Mouse (Mus musculus) hindlimb bud, embryonic 11.5 days (tissue): ENCODE measurements around the gene Fmn2.

Source experiments
- DNase-seq: peaks from one replicate; pipeline ENCODE4 v3.0.0-alpha.2; 2012; ENCODE audit warnings: low read depth, low spot score; ENCODE audit errors: extremely low spot score

Gene Fmn2

DNA sequence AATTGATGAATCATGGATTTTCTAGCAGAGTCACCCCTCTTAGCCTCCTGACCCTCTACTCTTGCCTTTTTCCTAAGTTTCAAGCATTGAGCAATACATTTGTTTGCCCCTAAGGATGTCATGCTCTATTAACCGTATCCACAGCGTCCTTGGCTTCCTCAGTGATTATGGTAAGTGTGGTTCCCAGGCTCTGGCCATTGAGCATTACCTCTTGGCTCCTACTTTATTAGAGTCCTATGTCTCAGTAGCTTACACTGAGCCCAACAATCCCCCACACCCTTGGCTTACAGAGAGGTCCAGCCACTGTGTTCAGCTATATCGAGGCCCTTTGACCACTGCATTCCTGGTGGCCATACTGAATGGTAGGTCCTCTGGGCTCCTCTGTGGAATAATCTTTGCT is 265.2 kb downstream of the Fmn2 start:
- no peak for DNase-seq

DNA sequence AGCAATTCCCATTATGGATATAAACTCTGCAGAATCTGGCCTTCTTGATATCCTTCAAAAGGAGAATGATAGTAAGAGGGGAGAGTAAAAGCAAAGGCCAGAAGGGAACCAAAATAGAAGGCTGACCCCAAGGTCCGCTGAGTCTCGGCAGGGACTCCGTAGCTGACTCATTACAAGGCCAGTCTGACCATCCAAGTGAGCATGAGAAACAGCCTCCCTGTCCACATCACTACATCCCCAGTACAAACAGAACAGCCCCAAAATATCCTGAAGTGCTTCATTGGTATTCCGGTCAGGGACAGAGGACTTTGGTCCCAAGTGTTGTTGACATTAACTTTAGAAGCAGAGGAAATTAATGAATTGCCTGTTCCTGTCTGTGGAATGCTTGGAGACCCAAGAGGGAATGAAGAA is 270.3 kb downstream of the Fmn2 start:
- no peak for DNase-seq

DNA sequence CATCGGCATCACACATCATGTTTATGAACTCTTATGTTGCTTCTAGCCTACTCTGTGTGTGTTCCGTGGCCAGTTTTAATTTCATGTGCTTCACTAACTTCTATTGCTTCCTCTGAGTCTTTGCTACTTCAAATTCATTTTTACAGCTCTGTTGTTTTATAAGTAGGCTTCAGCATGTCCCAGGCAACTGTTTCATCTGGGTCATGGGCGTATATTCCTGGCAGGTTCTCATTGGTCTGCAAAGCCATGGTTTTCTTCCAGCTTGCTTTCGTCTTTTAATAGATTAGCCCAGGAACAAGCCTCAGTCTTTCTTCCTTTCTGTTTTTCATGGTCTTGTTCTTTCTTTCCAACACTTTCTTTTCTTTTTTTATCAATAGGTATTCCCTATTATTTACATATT is 279.4 kb downstream of the Fmn2 start:
- no peak for DNase-seq

DNA sequence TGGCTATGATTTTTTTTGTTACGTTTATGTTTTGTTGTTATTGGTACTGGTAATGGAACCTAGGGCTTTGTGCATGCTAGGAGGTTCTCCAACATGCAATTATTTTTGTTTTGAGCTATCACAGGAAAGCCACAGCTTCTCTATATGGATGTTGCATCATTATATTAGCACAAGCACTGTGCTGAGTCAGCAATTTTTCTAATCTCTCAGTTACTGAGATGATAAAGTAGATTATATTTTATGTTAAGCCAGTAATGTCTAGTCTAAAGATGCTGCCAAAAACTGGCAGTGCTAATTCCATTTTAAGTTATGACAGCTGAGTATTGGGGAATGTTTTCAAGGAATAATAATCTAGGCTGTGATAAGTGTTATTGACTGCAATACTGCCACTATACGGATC is 287.0 kb downstream of the Fmn2 start:
- DNase-seq = no peak

DNA sequence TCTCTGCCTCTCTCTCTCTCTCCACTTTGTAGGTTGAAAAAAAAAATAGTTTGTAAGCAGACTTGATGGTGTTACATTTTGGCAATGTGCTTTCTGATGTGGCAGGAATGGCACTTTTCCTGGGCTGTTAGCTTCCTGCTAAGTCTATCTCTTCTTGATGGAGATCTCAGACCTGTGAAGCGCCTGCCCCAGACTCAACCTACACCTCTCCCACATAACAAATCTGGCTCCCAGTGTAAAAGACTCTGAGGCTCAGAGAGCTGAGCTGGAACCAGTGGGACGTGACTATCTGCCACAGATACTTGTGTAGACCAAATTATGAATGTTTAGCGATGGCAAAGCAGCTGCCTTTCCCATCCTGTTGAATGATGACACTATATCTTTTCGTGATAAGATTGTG is 310.2 kb downstream of the Fmn2 start:
- DNase-seq = no peak

DNA sequence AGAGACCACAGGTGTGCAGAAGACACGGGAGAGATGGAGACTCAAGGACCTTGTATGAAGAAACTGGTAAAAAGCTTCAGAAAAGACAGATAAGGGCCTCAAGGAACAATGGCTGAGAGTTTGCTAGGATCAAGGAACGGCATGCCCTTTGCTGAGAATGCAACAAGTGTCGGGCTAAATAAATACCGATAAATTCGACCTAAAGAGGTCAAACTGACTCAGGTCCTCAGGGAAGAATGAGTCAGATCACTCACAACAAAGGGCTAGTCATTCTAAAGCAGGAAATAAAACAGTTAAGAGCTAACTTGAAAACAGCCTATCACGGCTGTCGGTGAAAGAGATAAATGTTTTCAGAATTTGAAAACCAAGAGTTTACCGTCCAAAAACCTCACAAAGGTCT is 324.9 kb downstream of the Fmn2 start:
- no peak for DNase-seq

DNA sequence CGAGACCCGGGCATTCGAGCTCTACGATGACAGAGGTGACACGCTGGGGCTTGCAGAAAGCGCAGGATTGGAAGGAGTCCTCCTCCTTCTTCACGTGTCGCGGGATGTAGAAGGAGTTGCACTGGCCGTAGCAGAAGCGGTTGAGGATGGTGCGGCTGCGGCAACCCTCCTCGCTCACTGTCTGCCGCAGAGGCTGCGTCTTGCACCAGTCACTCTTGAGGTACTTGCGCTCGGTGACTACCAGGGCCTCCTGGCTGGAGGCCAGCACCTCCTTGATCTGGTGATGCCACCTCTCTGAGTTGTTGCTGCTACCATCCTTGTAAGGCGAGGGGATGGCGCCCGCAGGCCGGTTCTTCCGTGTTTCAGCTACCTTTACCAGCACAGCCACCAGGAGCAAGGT is 335.2 kb downstream of the Fmn2 start:
- no peak for DNase-seq

DNA sequence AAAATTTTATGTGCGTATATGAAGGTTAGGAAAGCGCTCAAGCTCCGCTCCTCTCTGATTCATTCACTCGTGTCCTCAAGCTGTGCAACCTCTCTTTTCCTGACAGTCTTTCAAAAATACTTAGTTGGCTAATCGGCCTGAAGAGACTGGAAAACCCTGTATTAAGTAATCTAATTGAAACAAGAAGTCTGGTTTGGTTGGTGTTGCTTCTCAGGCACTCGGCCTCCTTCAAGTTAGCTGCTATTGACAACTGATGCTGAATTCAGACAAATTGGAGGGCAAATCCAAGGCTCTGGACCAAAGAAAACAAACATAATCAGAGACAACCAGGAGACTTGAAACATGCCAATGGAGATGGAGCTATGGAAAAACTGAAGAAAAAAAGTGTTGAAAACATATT is 343.2 kb downstream of the Fmn2 start:
- no peak for DNase-seq

DNA sequence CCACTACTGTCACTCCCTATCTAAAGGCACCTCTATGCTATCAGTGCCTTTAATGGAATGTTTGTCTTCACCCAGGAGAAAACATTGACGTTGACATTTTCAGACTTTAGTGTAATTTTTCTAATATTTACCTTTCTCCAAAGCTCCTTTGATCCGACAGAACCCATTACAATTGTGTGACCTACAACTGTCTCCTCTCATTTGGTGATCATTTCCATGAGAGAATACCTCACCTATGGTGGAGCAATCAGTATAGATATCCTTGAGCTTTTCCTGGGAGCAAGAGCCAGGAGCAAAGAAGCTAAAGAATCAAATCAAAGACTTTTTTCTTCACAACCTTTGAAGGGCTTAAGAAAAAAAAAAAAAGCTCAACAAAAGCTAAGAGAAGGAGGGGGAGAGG is 354.6 kb downstream of the Fmn2 start:
- no peak for DNase-seq

DNA sequence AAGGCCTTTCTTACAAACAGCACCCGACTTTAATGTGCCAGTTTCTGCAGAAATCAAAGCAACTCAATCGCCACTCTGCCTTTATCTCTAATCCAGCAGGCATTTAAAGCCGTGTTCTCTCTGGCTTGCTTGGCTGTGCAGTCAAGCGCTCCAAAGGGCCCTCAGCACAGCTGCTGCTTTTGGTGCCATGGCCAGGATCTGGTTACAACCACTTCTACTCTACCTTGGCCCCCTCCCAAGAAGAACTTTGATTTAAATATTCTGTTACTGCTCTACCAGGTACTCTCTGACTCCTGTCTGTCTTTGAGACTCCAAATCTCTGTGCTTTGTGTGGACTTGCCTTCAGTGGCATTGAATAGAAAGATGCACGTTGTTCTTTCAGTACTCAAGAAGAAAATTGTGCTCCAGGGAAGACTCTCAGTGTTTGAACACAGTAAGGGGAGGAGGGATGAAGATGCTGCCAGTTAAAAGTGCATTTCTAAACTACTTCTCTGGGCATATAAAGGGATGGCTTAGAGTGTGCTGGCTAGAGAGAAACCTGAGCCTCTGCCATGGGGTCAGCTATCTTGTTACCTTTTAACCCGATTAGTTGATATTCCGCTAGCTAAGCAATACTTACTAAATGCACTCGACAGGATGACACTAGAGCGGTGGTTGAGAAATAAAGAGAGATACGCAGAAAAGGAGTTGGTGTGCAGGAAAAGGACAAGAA is 358.9 kb downstream of the Fmn2 start:
- no peak for DNase-seq
